In genomic region chr2:102733128-102733527, GRCm38 (mm10) we compare ENCODE assay signal across 20 mouse cellular contexts.
DNase-seq lines count a peak whose midpoint lies in the region; ATAC-seq and TF ChIP-seq lines count a peak whose summit lies in the region.
"Had no signal": no experiment of that assay in that cellular context is flagged by ENCODE, and none has a peak within 500 bp of the region (broad histone marks: within the 10 kb centered on the region; RNA-seq: fewer than 3 reads in every experiment).

No protein-coding gene starts in this region.

- H3K9me3 ChIP-seq in forebrain, postnatal 0 days (ENCODE audit: low read length), result no peaks in the 10 kb centered on the region
- no peaks in the 10 kb centered on the region for H3K9me3 ChIP-seq in forebrain, embryonic 12.5 days
- H3K9me3 ChIP-seq in embryonic facial prominence, embryonic 15.5 days (replicated peaks), result no peaks in the 10 kb centered on the region
- H3K9me3 ChIP-seq: heart, embryonic 12.5 days; hindbrain, embryonic 13.5 days had no signal

- peaks cover 6% of the 10 kb centered on the region; the same call in 1 of the 2 replicates for H3K4me1 ChIP-seq in forebrain, postnatal 0 days (ENCODE audit: insufficient read depth)
- peaks cover 21% of the 10 kb centered on the region for H3K4me1 ChIP-seq in forebrain, embryonic 12.5 days
- peaks cover 39% of the 10 kb centered on the region for H3K4me1 ChIP-seq in embryonic facial prominence, embryonic 15.5 days
- H3K4me1 ChIP-seq: heart, embryonic 12.5 days had no signal

- TF ChIP-seq CTCF in forebrain, postnatal 0 days (IDR thresholded peaks at IDR 0.05; ENCODE audit: low read depth), result no peak

- no peaks in the 10 kb centered on the region for H3K36me3 ChIP-seq in forebrain, postnatal 0 days (ENCODE audit: insufficient read depth)
- H3K36me3 ChIP-seq in forebrain, embryonic 12.5 days (replicated peaks), result no peaks in the 10 kb centered on the region
- H3K36me3 ChIP-seq in embryonic facial prominence, embryonic 15.5 days, result no peaks in the 10 kb centered on the region
- H3K36me3 ChIP-seq: heart, embryonic 12.5 days had no signal

- no peaks in the 10 kb centered on the region for H3K27me3 ChIP-seq in forebrain, postnatal 0 days (ENCODE audit: insufficient read depth, low read length)
- H3K27me3 ChIP-seq in forebrain, embryonic 12.5 days, result no peaks in the 10 kb centered on the region
- no peaks in the 10 kb centered on the region for H3K27me3 ChIP-seq in embryonic facial prominence, embryonic 15.5 days
- H3K27me3 ChIP-seq: heart, embryonic 12.5 days; hindbrain, embryonic 13.5 days had no signal

- WGBS in forebrain, postnatal 0 days, result 75% methylated on average over 4 of the region's 4 CpGs
- 88% methylated on average over 4 of the region's 4 CpGs for WGBS in forebrain, embryonic 12.5 days
- WGBS in embryonic facial prominence, embryonic 15.5 days, result 51% methylated on average over 4 of the region's 4 CpGs

- peak; percentile 25 for ATAC-seq in forebrain, postnatal 0 days
- ATAC-seq in forebrain, embryonic 12.5 days (ENCODE audit: low FRiP score), result no peak
- ATAC-seq in CD4-positive, CD25-positive, alpha-beta regulatory T cell, adult 4 months, result peak; percentile 69
- ATAC-seq in embryonic facial prominence, embryonic 15.5 days (ENCODE audit: insufficient number of reproducible peaks, low FRiP score, low TSS enrichment, low read depth), result 0 out of 2 replicates have a peak, but pooled peaks have one; percentile 44
- no peak for ATAC-seq in frontal cortex, adult (ENCODE audit: low TSS enrichment)
- ATAC-seq: forebrain, embryonic 14.5 days; intestine, embryonic 16.5 days; liver, postnatal 0 days; midbrain, embryonic 16.5 days had no signal

- H3K27ac ChIP-seq in forebrain, postnatal 0 days (ENCODE audit: low read depth, low read length), result no peak overlapping the region
- H3K27ac ChIP-seq in forebrain, embryonic 12.5 days, result no peak overlapping the region
- peak overlapping the region; percentile 40; the same call in 1 of the 2 replicates for H3K27ac ChIP-seq in embryonic facial prominence, embryonic 15.5 days (replicated peaks)
- H3K27ac ChIP-seq: hindbrain, embryonic 13.5 days had no signal

- no peak overlapping the region for H3K9ac ChIP-seq in forebrain, postnatal 0 days
- no peak overlapping the region for H3K9ac ChIP-seq in forebrain, embryonic 12.5 days
- H3K9ac ChIP-seq in embryonic facial prominence, embryonic 15.5 days, result no peak overlapping the region
- H3K9ac ChIP-seq: heart, embryonic 12.5 days; hindbrain, embryonic 13.5 days; liver, postnatal 0 days had no signal

- no peak for DNase-seq in forebrain, postnatal 0 days
- DNase-seq in thymus, postnatal 14 days, result peak; percentile 21
- DNase-seq in gastrocnemius, postnatal 25 days, result no peak
- DNase-seq: adrenal gland, adult 8-10 months; cerebellum, adult 9-10 months; heart, postnatal 14 days; kidney, postnatal 36 days; liver; liver, postnatal 0 days; lung, postnatal 4 days; right cerebral cortex, postnatal 14 days had no signal

- no peak overlapping the region for H3K4me2 ChIP-seq in forebrain, postnatal 0 days (ENCODE audit: low read depth)
- H3K4me2 ChIP-seq in forebrain, embryonic 12.5 days, result no peak overlapping the region
- no peak overlapping the region for H3K4me2 ChIP-seq in embryonic facial prominence, embryonic 15.5 days (replicated peaks)
- H3K4me2 ChIP-seq: heart, embryonic 12.5 days; hindbrain, embryonic 13.5 days had no signal

- no peak overlapping the region for H3K4me3 ChIP-seq in forebrain, postnatal 0 days (ENCODE audit: low read depth, low read length)
- no peak overlapping the region for H3K4me3 ChIP-seq in forebrain, embryonic 12.5 days (replicated peaks)
- H3K4me3 ChIP-seq in embryonic facial prominence, embryonic 15.5 days (replicated peaks), result no peak overlapping the region
- H3K4me3 ChIP-seq: heart, embryonic 12.5 days; hindbrain, embryonic 13.5 days had no signal

Comparison
In these comparisons a context has a peak if more than half of its experiments do, and no peak if none do; other contexts are left out.
1. ATAC-seq: peak in forebrain, postnatal 0 days (single experiment), CD4-positive, CD25-positive, alpha-beta regulatory T cell, adult 4 months (single experiment) and embryonic facial prominence, embryonic 15.5 days (single experiment); none in forebrain, embryonic 12.5 days (single experiment) and frontal cortex, adult (single experiment).